Mouse (Mus musculus) E14TG2a.4 (cell line): ENCODE results near the gene Ddah2.

Source experiments
- CTCF ChIP-seq: conservative IDR thresholded peaks from 2 replicates; pipeline ENCODE4 v1.5.1; 2014; ENCODE audit warnings: low read length
- NANOG ChIP-seq: IDR thresholded peaks from 2 replicates; pipeline ENCODE4 v1.6.1; 2014; ENCODE audit warnings: borderline replicate concordance, low read length, mixed read lengths

- TF ChIP-seq CTCF (no peak), NANOG (no peak)
These were observed 34.6 kb upstream of the Ddah2 start for GRCm38 (mm10) chr17:35024261-35024660.
